Mouse (Mus musculus) splenic B cell, adult 2 months (primary cell): ENCODE data around the gene Arhgef25.
"Not testable (repeated sequence)": the region's sequence is repeated elsewhere in the genome, so short reads cannot be mapped to it uniquely, and the experiment has no call there.

Experiments
- DNase-seq: peaks from one replicate; pipeline ENCODE4 v3.0.0-alpha.2; 2011; ENCODE audit warnings: low read depth, low spot score
- H3K27me3 ChIP-seq: 2 replicates; pipeline ENCODE4 v1.6.1; 2012; ENCODE audit warnings: mild to moderate bottlenecking, low read length, moderate library complexity, mixed read lengths; ENCODE audit not compliant: control insufficient read depth, poor library complexity, insufficient read depth, severe bottlenecking
- H3K36me3 ChIP-seq: 2 replicates; pipeline ENCODE4 v1.6.1; 2012; ENCODE audit warnings: mild to moderate bottlenecking, low read length, moderate library complexity, mixed read lengths; ENCODE audit not compliant: control insufficient read depth, poor library complexity, insufficient read depth, severe bottlenecking

Arhgef25 gene

GRCm38 (mm10) chr10:127135118-127135836, 54.6 kb downstream of the Arhgef25 start:
- Histone ChIP-seq H3K36me3 (no peaks in the 10 kb centered on the region), H3K27me3 (no peaks in the 10 kb centered on the region)
- DNase-seq = peak; percentile 66

GRCm38 (mm10) chr10:127134394-127135035, 55.4 kb downstream of the Arhgef25 start:
- H3K36me3 ChIP-seq, H3K27me3 ChIP-seq: not testable (repeated sequence)
- peak; percentile 36 for DNase-seq
